Mouse (Mus musculus) fat pad, adult 2 months (tissue): ENCODE data around the gene Olfr976.
"Not testable (repeated sequence)": the region's sequence is repeated elsewhere in the genome, so short reads cannot be mapped to it uniquely, and the experiment has no call there.

Experiments
- DNase-seq: peaks from one replicate; pipeline ENCODE4 v3.0.0-alpha.2; 2011; ENCODE audit warnings: low read depth, low spot score; ENCODE audit errors: extremely low read depth

Gene Olfr976

DNA sequence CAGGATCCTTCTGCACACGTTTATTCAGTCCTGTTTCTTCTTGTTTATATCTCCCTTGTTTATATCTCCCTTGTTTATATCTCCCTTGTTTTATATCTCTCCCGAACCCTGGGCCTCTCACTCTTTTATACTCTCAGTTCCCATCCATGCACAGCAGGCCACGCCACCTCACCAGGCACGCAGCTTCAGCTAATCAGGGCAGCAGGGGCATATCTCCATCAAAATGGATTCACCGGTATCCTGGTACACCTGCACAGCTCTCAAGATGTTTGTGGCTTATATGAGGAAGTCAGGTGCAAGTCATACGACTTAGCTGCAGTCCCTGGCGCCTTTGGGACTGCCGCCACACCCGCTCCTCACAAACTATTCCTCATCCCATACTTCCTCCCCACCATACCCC, at the start of gene Olfr976:
Gene Olfr976 (minus strand): TSS at position 101 of the 400 bp plus-strand sequence.
- DNase-seq, result not testable (repeated sequence)

DNA sequence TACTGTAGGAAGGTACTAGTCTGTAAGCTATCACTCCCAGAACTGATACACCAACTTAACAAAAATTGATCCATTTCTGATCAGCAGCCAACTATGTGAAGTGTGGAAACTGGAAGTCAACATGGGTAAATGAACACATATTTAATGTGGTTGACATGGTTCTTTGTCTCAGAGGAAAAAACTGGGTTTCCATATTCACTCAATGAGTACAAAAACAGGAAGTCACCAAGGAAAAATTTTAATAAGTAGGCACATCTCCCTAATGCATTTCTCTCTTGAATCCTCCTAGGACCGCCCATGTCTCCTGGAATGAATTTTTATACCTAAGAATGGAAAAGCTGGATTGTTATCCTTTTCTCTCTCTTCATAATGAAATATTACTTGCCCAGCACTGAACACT, 48.5 kb upstream of the Olfr976 start, which contains the start of gene Olfr980:
Gene Olfr980 (minus strand): TSS at position 101 of the 400 bp plus-strand sequence.
- DNase-seq, result no peak

DNA sequence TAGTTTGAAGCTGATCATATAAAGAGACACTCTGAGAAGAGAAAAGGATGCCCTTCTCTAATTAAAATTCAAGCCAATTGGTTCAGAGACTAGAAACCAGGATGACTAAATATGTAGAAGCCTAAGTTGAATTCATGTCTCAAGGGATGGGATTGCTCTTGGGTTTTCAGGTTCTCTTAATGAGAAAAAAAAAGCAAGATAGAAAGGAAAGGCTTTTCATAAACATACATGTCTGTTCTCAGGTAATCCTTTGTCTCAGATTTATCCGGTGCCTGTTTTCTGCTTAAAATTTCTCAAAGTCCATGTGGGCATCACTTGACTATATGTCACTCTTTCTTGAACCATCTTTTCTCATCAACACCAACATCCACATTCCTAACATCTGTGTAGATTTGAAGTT, 42.4 kb upstream of the Olfr976 start, which contains the start of gene Olfr979:
Gene Olfr979 (minus strand): TSS at position 101 of the 400 bp plus-strand sequence.
- no peak for DNase-seq

DNA sequence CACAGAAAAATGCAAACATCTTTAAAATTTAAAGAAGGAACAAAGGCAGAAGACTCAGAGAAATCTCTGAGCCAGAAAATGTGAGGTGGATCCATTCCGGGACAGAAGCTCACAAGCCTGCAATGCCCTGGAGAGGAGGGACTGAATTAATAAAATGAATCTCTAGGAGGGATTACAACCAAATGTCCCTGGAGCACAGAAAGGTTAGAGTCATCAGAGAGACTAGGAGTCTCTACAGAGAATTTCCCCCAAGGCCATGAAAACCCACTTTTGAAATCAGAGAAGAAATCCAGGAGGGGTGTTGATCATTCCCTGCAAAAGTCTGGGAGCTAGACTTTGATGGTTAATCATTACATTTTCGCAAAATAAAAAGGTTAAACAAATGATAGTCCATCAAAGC, 30.9 kb upstream of the Olfr976 start, which contains the start of gene Olfr978:
Gene Olfr978 (plus strand): TSS at position 301 of the 400 bp plus-strand sequence.
- no peak for DNase-seq

DNA sequence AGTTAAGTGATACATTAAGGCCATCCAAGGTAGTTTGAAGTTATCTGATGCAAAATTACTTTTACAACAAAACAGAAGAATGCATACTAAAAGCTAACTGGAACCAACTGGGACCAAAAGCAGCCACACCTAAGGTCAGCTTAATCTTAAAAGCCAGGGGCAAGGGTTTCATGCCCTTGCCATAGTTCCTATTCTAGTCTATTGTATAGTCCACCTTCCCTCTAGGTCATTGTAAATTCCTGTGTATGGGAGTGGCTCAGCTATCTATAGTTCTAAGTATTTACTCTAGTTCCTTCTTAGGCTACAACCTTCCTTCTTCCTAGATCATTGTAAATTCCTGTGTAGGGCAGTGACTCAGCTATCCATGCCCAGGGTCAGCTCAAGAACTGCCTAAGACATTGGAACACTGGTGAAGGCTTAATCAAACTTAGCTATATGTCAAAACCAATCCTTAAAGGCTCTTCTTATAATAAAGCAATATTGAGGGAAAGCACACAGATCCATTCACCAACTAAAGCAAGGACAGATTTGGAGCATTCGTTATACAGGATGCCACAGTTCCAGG, 15.7 kb upstream of the Olfr976 start:
- DNase-seq, result not testable (repeated sequence)

DNA sequence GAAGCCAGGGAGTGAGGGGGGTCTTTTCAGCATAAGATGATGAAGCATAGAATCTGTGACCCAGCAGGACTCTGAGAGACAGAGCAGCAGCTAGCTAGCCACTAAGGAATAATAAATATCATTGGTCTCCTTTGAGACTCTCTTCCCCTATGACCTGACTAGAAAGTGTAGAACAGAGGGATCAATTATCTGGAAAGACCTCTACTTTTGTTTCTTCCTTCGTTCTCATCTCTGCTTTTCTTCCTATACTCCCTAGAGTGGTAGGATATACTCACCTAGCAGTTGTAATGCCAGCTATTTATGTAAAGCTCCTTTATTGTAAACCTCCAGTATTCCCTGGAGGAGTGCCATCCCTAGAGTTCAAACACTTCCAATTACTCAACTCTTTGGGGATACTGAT, 9.0 kb downstream of the Olfr976 start, which contains the start of gene Olfr975:
Gene Olfr975 (minus strand): TSS at position 101 of the 400 bp plus-strand sequence.
- no peak for DNase-seq

DNA sequence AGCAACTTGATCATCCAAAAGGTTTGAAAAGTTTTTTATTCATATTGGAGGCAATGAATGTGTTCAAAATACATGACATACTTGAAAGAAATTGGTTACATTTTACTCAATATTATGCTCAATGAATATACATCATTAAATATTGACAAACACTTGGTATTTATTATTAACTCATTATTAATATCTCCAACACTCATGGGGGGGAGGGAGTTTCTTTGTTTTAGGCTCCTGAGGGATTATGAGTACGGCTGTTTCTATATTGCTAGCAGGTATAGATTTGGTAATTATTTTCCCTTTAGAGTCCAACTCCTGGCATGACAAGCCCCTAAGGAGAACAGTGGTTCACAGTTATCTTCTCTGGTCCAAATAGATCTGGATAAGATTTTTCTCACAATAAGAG, 23.7 kb downstream of the Olfr976 start, which contains the start of gene Olfr974:
Gene Olfr974 (plus strand): TSS at position 301 of the 400 bp plus-strand sequence.
- DNase-seq, result no peak

DNA sequence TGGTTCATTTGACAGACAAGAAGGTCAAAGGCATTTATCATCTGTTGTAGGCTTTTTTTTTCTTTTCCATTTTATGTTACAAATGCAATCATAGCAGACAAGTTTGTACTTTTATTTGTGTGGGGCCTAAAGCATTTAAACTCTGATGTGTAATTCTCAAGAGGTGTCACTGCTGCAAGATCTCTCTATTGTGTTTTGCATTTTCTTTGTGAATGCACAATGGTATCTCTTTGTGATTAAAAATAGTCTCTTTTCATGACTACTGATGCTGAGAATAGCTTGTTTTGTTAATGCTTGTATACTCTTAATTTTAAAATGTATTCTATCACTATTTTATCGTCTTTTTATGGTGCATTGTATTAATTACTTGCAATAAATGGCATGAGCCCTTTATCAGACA, 32.1 kb downstream of the Olfr976 start:
- not testable (repeated sequence) for DNase-seq

DNA sequence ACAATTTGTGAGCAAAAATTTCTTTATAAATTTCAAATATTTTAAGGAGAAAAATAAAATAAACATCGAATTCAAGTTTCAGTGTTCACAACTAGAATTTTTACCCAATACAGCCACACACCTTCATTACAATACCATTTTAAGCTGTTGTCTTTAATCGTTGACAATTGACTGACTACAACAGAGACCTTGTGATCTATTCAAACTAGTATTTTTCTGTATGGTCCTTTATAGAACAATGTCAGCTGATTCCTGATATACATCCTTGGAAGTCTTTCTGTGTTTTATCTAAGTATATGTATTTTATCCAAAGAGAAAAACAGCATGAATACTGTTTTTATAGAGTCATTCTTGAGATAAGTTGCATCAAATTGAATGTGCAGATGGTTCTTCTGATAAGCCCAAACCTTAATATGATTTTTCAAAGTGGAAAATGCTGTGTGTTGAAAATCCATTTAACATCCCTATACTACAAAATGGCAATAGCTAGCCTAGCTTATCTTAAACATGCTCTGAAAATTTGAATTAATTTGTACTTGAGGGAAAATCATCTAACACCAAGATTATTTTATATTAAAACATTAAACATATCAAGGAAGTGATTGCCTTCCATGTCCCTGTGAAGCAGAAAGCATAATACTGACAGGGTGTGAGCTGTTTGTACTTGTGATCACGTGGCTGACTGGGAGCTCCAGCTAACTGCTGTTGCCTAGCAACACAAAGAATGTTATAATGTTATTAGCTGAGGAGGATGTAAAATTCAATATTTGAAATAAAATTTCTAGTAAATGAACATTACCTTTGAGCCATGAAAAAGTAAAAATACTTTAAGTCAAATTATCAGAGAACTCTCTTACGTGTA, 32.7 kb downstream of the Olfr976 start:
- DNase-seq, result not testable (repeated sequence)

DNA sequence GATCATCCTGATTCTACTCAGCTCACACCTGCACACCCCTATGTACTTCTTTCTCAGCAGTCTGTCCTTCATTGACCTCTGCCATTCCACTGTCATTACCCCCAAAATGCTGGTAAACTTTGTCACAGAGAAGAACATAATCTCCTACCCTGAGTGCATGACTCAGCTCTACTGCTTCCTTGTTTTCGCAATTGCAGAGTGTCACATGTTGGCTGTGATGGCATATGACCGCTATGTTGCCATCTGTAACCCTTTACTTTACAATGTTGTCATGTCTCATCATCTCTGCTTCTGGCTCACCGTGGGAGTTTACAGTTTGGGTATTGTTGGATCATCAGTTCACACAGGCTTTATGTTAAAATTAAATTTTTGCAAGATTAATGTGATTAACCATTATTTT, 51.0 kb downstream of the Olfr976 start:
- DNase-seq, result no peak

DNA sequence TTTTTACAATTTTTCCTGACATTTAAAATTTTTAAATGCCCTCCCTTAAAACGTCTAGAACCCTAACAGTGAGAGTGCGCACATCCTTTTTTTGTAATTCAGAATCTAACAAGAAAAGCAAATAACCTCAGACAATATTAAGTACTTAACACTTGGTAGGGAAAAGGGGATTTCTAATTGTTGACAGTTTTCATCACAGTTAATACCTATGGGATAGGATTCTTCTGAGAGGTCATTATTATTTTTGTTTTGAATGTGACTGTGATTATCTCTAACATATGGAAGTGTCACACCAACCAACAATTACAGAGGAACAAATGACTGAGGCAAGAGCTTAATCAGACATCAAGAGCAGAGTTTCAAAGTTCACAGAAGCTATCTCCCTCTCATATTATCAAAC, 53.9 kb downstream of the Olfr976 start, which contains the start of gene Olfr229:
Gene Olfr229 (plus strand): TSS at position 301 of the 400 bp plus-strand sequence.
- DNase-seq, result no peak

DNA sequence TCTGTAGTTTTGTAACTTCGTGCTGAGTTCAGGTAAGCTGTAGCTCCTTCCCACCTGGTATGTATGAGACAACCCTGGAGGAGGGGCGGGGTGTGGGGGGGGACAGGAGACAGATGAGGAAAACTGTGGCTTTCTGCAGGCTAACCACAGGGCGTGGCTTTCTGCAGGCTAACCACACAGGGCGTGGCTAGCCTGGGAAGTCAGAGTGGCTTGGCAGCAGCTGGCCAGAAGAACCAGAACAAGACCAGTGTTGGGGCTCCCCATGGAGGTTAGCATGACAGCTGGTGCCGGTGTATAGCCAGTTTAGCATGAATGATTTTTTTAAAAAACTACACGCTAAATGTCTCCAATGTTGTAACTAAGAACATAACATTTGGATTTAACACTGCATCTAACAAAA, 55.8 kb downstream of the Olfr976 start:
- DNase-seq, result no peak
